Mouse (Mus musculus) heart, embryonic 10.5 days (tissue): ENCODE data around the gene Agbl4. TPM values are rescaled to one million over a fixed set of nuclear protein-coding genes. Genes with fewer than 3 reads are reported as not detected.

ENCODE experiments used
- DNase-seq: peaks from one replicate; pipeline ENCODE4 v3.0.0-alpha.2; 2017; ENCODE audit warnings: low spot score
- H3K27ac ChIP-seq: fragments of 300-500 bp; sonication (generic); 2 replicates; pipeline ENCODE4 v1.5.1; 2016; ENCODE audit warnings: mild to moderate bottlenecking
- H3K27me3 ChIP-seq: fragments of 300-500 bp; sonication (generic); 2 replicates; pipeline ENCODE4 v1.6.1; 2016; ENCODE audit warnings: mild to moderate bottlenecking; ENCODE audit not compliant: poor library complexity, insufficient read depth, severe bottlenecking
- H3K36me3 ChIP-seq: fragments of 300-500 bp; sonication (generic); 2 replicates; pipeline ENCODE4 v1.6.1; 2016; ENCODE audit warnings: mild to moderate bottlenecking, moderate library complexity
- H3K4me1 ChIP-seq: fragments of 300-500 bp; sonication (generic); 2 replicates; pipeline ENCODE4 v1.6.1; 2016; ENCODE audit warnings: mild to moderate bottlenecking
- H3K4me3 ChIP-seq: fragments of 300-500 bp; sonication (generic); 2 replicates; pipeline ENCODE4 v1.5.1; 2016; ENCODE audit warnings: mild to moderate bottlenecking, moderate library complexity
- H3K9me3 ChIP-seq: fragments of 300-500 bp; sonication (generic); 2 replicates; pipeline ENCODE4 v1.6.1; 2016; ENCODE audit warnings: mild to moderate bottlenecking, moderate library complexity
- WGBS: fragments of 180-500 bp; shearing (Covaris S2); methylation state at CpG from one replicate; pipeline ENCODE4 v1.1.7; 2016; 5-methylcytosine and 5-hydroxymethylcytosine counted together
- polyA plus RNA-seq: library from polyadenylated mRNA; unstranded; fragments of >200 nt; fragmentation: Nextera tagmentation; extraction: Ambion mirVana; gene quantifications from 2 replicates; pipeline ENCODE4 v1.2.1, GENCODE M21; 2016

Gene Agbl4
- polyA plus RNA-seq, 1 experiment from 2014 or later = 0.23 TPM

GRCm38 (mm10) chr4:111473014-111473413 is 1075.6 kb downstream of the Agbl4 start:
- H3K4me1 ChIP-seq = peaks cover 15% of the 10 kb centered on the region
- no peak for DNase-seq
- no peak overlapping the region for H3K4me3 ChIP-seq
- no peaks in the 10 kb centered on the region for H3K9me3 ChIP-seq
- no peak overlapping the region for H3K27ac ChIP-seq
- 87% methylated on average over 1 of the region's 1 CpGs for WGBS
- H3K36me3 ChIP-seq = no peaks in the 10 kb centered on the region
- H3K27me3 ChIP-seq = no peaks in the 10 kb centered on the region; the same call in 1 of the 2 replicates

GRCm38 (mm10) chr4:111475374-111475971 is 1078.0 kb downstream of the Agbl4 start:
- Histone ChIP-seq H3K4me1 (peaks cover 22% of the 10 kb centered on the region), H3K27me3 (no peaks in the 10 kb centered on the region; the same call in 1 of the 2 replicates), H3K9me3 (no peaks in the 10 kb centered on the region), H3K4me3 (no peak overlapping the region), H3K36me3 (no peaks in the 10 kb centered on the region), H3K27ac (no peak overlapping the region)
- WGBS = 76% methylated on average over 10 of the region's 10 CpGs
- DNase-seq = no peak

GRCm38 (mm10) chr4:111477507-111477906 is 1080.0 kb downstream of the Agbl4 start:
- DNase-seq = no peak
- peaks cover 22% of the 10 kb centered on the region for H3K4me1 ChIP-seq
- no peaks in the 10 kb centered on the region; the same call in 1 of the 2 replicates for H3K27me3 ChIP-seq
- no peaks in the 10 kb centered on the region for H3K9me3 ChIP-seq
- 27% methylated on average over 4 of the region's 4 CpGs for WGBS
- H3K4me3 ChIP-seq = no peak overlapping the region
- no peak overlapping the region for H3K27ac ChIP-seq
- no peaks in the 10 kb centered on the region for H3K36me3 ChIP-seq

- WGBS = 54% methylated on average over 5 of the region's 5 CpGs
- H3K9me3 ChIP-seq = no peaks in the 10 kb centered on the region
- H3K4me3 ChIP-seq = no peak overlapping the region
- H3K27me3 ChIP-seq = no peaks in the 10 kb centered on the region
- H3K4me1 ChIP-seq = peaks cover 17% of the 10 kb centered on the region
- H3K36me3 ChIP-seq = no peaks in the 10 kb centered on the region
- no peak overlapping the region for H3K27ac ChIP-seq
- no peak for DNase-seq
These were observed 1086.0 kb downstream of the Agbl4 start for GRCm38 (mm10) chr4:111483499-111483898.

- no peak for DNase-seq
- Histone ChIP-seq H3K27ac (no peak overlapping the region), H3K36me3 (no peaks in the 10 kb centered on the region), H3K4me1 (peaks cover 15% of the 10 kb centered on the region), H3K4me3 (no peak overlapping the region), H3K9me3 (no peaks in the 10 kb centered on the region), H3K27me3 (no peaks in the 10 kb centered on the region)
- 69% methylated on average over 5 of the region's 5 CpGs for WGBS
These were observed 1087.7 kb downstream of the Agbl4 start for GRCm38 (mm10) chr4:111485189-111485588.

GRCm38 (mm10) chr4:111486187-111486586 is 1088.7 kb downstream of the Agbl4 start:
- Histone ChIP-seq H3K36me3 (no peaks in the 10 kb centered on the region), H3K27me3 (no peaks in the 10 kb centered on the region), H3K4me1 (peaks cover 15% of the 10 kb centered on the region), H3K4me3 (no peak overlapping the region), H3K9me3 (no peaks in the 10 kb centered on the region), H3K27ac (no peak overlapping the region)
- DNase-seq = no peak
- 69% methylated on average over 5 of the region's 5 CpGs for WGBS

GRCm38 (mm10) chr4:111487233-111487843 is 1089.9 kb downstream of the Agbl4 start:
- H3K9me3 ChIP-seq = no peaks in the 10 kb centered on the region
- H3K4me3 ChIP-seq = no peak overlapping the region
- 78% methylated on average over 4 of the region's 4 CpGs for WGBS
- DNase-seq = no peak
- H3K36me3 ChIP-seq = no peaks in the 10 kb centered on the region
- H3K27ac ChIP-seq = no peak overlapping the region
- H3K27me3 ChIP-seq = no peaks in the 10 kb centered on the region
- peaks cover 15% of the 10 kb centered on the region for H3K4me1 ChIP-seq

GRCm38 (mm10) chr4:111493750-111494404 is 1096.4 kb downstream of the Agbl4 start:
- H3K36me3 ChIP-seq = no peaks in the 10 kb centered on the region
- H3K4me1 ChIP-seq = no peaks in the 10 kb centered on the region
- H3K4me3 ChIP-seq = no peak overlapping the region
- 64% methylated on average over 5 of the region's 5 CpGs for WGBS
- no peaks in the 10 kb centered on the region for H3K27me3 ChIP-seq
- no peak overlapping the region for H3K27ac ChIP-seq
- DNase-seq = no peak
- H3K9me3 ChIP-seq = no peaks in the 10 kb centered on the region

GRCm38 (mm10) chr4:111495949-111496348 is 1098.5 kb downstream of the Agbl4 start:
- Histone ChIP-seq H3K27me3 (no peaks in the 10 kb centered on the region), H3K36me3 (no peaks in the 10 kb centered on the region), H3K4me1 (no peaks in the 10 kb centered on the region), H3K4me3 (no peak overlapping the region), H3K27ac (no peak overlapping the region), H3K9me3 (no peaks in the 10 kb centered on the region)
- WGBS = 9% methylated on average over 2 of the region's 2 CpGs
- DNase-seq = peak; percentile 79

- WGBS = 62% methylated on average over 3 of the region's 3 CpGs
These were observed 1101.3 kb downstream of the Agbl4 start for GRCm38 (mm10) chr4:111498751-111499150.

GRCm38 (mm10) chr4:111501441-111501840 is 1104.0 kb downstream of the Agbl4 start:
- Histone ChIP-seq H3K27ac (no peak overlapping the region), H3K27me3 (no peaks in the 10 kb centered on the region)
- WGBS = 83% methylated on average over 1 of the region's 1 CpGs

More at GRCm38 (mm10) chr4:111498751-111499150, 1101.3 kb downstream of the Agbl4 start:
- no peaks in the 10 kb centered on the region for H3K27me3 ChIP-seq
- no peaks in the 10 kb centered on the region for H3K4me1 ChIP-seq
- H3K27ac ChIP-seq = no peak overlapping the region
- no peaks in the 10 kb centered on the region for H3K9me3 ChIP-seq
- DNase-seq = no peak
- no peak overlapping the region for H3K4me3 ChIP-seq
- no peaks in the 10 kb centered on the region for H3K36me3 ChIP-seq

GRCm38 (mm10) chr4:111502965-111503727 is 1105.7 kb downstream of the Agbl4 start:
- Histone ChIP-seq H3K4me3 (no peak overlapping the region), H3K4me1 (no peaks in the 10 kb centered on the region), H3K9me3 (no peaks in the 10 kb centered on the region), H3K36me3 (no peaks in the 10 kb centered on the region), H3K27ac (no peak overlapping the region), H3K27me3 (no peaks in the 10 kb centered on the region)
- no peak for DNase-seq
- 47% methylated on average over 5 of the region's 5 CpGs for WGBS

More at GRCm38 (mm10) chr4:111501441-111501840, 1104.0 kb downstream of the Agbl4 start:
- no peaks in the 10 kb centered on the region for H3K36me3 ChIP-seq
- H3K4me1 ChIP-seq = no peaks in the 10 kb centered on the region
- no peak for DNase-seq
- no peak overlapping the region for H3K4me3 ChIP-seq
- no peaks in the 10 kb centered on the region for H3K9me3 ChIP-seq

GRCm38 (mm10) chr4:111504952-111505351 is 1107.5 kb downstream of the Agbl4 start:
- H3K27ac ChIP-seq = no peak overlapping the region
- WGBS = 88% methylated on average over 2 of the region's 2 CpGs
- no peaks in the 10 kb centered on the region for H3K36me3 ChIP-seq
- no peaks in the 10 kb centered on the region for H3K4me1 ChIP-seq
- no peaks in the 10 kb centered on the region for H3K27me3 ChIP-seq
- no peak for DNase-seq
- no peaks in the 10 kb centered on the region for H3K9me3 ChIP-seq
- no peak overlapping the region for H3K4me3 ChIP-seq
